Mouse (Mus musculus) embryonic facial prominence, embryonic 11.5 days (tissue): ENCODE measurements at regions not wholly inside any gene's neighbourhood (a gene's known extent, or its start where the extent isn't known, plus 50 kb on each side); places are given as distances from the start of the nearest gene placed in this dataset.

ENCODE experiments used
- ATAC-seq: fragments of 200-750 bp; cut with Nextera tagmentation; replicated peaks from 2 replicates; pipeline ENCODE4 v1.8.0; 2017; ENCODE audit warnings: low read depth; ENCODE audit not compliant: insufficient number of reproducible peaks, low FRiP score, low TSS enrichment
- DNase-seq: peaks from one replicate; pipeline ENCODE4 v3.0.0-alpha.2; 2015; ENCODE audit warnings: low spot score
- H3K27ac ChIP-seq: fragments of 300-500 bp; sonication (generic); replicated peaks from 2 replicates; pipeline ENCODE4 v1.5.1; 2014; ENCODE audit warnings: mild to moderate bottlenecking, low read depth, low read length, control low read depth
- H3K27me3 ChIP-seq: fragments of 300-500 bp; sonication (generic); 2 replicates; pipeline ENCODE4 v1.6.1; 2014; ENCODE audit warnings: mild to moderate bottlenecking, low read length, moderate library complexity, mixed read lengths; ENCODE audit not compliant: control insufficient read depth, insufficient read depth
- H3K36me3 ChIP-seq: fragments of 300-500 bp; sonication (generic); replicated peaks from 2 replicates; pipeline ENCODE4 v1.6.1; 2014; ENCODE audit warnings: low read depth, mild to moderate bottlenecking, low read length, moderate library complexity, mixed read lengths; ENCODE audit not compliant: control insufficient read depth, insufficient read depth
- H3K4me1 ChIP-seq: fragments of 300-500 bp; sonication (generic); 2 replicates; pipeline ENCODE4 v1.6.1; 2014; ENCODE audit warnings: low read length, mixed read lengths; ENCODE audit not compliant: control insufficient read depth, insufficient read depth
- H3K4me2 ChIP-seq: fragments of 300-500 bp; sonication (generic); 2 replicates; pipeline ENCODE4 v1.6.1; 2014; ENCODE audit warnings: low read depth, mild to moderate bottlenecking, control low read depth, low read length, moderate library complexity
- H3K4me3 ChIP-seq: fragments of 300-500 bp; sonication (generic); 2 replicates; pipeline ENCODE4 v1.5.1; 2014; ENCODE audit warnings: low read depth, low read length, control low read depth
- H3K9ac ChIP-seq: fragments of 300-500 bp; sonication (generic); replicated peaks from 2 replicates; pipeline ENCODE4 v1.6.1; 2014; ENCODE audit warnings: mild to moderate bottlenecking, control low read depth, low read length
- H3K9me3 ChIP-seq: fragments of 300-500 bp; sonication (generic); replicated peaks from 2 replicates; pipeline ENCODE4 v1.6.1; 2016; ENCODE audit warnings: mild to moderate bottlenecking, low read length, inconsistent platforms, mixed read lengths; ENCODE audit not compliant: control insufficient read depth
- WGBS: fragments of 180-500 bp; shearing (Covaris S2); extraction: QIAGEN DNeasy Blood & Tissue Kit; methylation state at CpG from one replicate; pipeline ENCODE4 v1.1.7; 2014; 5-methylcytosine and 5-hydroxymethylcytosine counted together

- DNase-seq (no peak), ATAC-seq (no peak)
- Histone ChIP-seq H3K36me3 (no peaks in the 10 kb centered on the region), H3K4me2 (no peak overlapping the region), H3K9ac (no peak overlapping the region), H3K4me3 (no peak overlapping the region), H3K27ac (no peak overlapping the region), H3K9me3 (no peaks in the 10 kb centered on the region), H3K4me1 (no peaks in the 10 kb centered on the region), H3K27me3 (no peaks in the 10 kb centered on the region)
- WGBS, result 97% methylated on average over 1 of the region's 1 CpGs
Observed at GRCm38 (mm10) chr3:150752787-150753186, 684.9 kb upstream of the Adgrl4 start.

GRCm38 (mm10) chr3:150759854-150760253, 677.8 kb upstream of the Adgrl4 start:
- no peak for ATAC-seq
- Histone ChIP-seq H3K4me1 (no peaks in the 10 kb centered on the region), H3K27ac (no peak overlapping the region), H3K9ac (no peak overlapping the region), H3K27me3 (no peaks in the 10 kb centered on the region), H3K4me2 (no peak overlapping the region), H3K9me3 (no peaks in the 10 kb centered on the region), H3K36me3 (no peaks in the 10 kb centered on the region), H3K4me3 (no peak overlapping the region)
- no peak for DNase-seq
- 73% methylated on average over 1 of the region's 1 CpGs for WGBS

- ATAC-seq, result no peak
- Histone ChIP-seq H3K9ac (no peak overlapping the region), H3K9me3 (no peaks in the 10 kb centered on the region), H3K27me3 (no peaks in the 10 kb centered on the region), H3K27ac (no peak overlapping the region), H3K4me3 (no peak overlapping the region), H3K36me3 (no peaks in the 10 kb centered on the region), H3K4me2 (no peak overlapping the region), H3K4me1 (no peaks in the 10 kb centered on the region)
- 80% methylated on average over 3 of the region's 3 CpGs for WGBS
- no peak for DNase-seq
Observed at GRCm38 (mm10) chr3:150784576-150784975, 653.1 kb upstream of the Adgrl4 start.

- DNase-seq (no peak), ATAC-seq (no peak)
- no peaks in the 10 kb centered on the region for H3K27me3 ChIP-seq
- no peak overlapping the region for H3K27ac ChIP-seq
- no peak overlapping the region for H3K4me2 ChIP-seq
- H3K9me3 ChIP-seq, result no peaks in the 10 kb centered on the region
- H3K9ac ChIP-seq, result no peak overlapping the region
- no peaks in the 10 kb centered on the region for H3K36me3 ChIP-seq
- H3K4me3 ChIP-seq, result no peak overlapping the region
- no peaks in the 10 kb centered on the region for H3K4me1 ChIP-seq
Observed at GRCm38 (mm10) chr3:150817807-150818206, 619.9 kb upstream of the Adgrl4 start.

GRCm38 (mm10) chr3:150819369-150819768, 618.3 kb upstream of the Adgrl4 start:
- 86% methylated on average over 4 of the region's 4 CpGs for WGBS

GRCm38 (mm10) chr3:150820039-150820438, 617.6 kb upstream of the Adgrl4 start:
- H3K4me2 ChIP-seq, result no peak overlapping the region
- H3K36me3 ChIP-seq, result no peaks in the 10 kb centered on the region
- WGBS, result 90% methylated on average over 5 of the region's 5 CpGs
- H3K9ac ChIP-seq, result no peak overlapping the region
- no peak for DNase-seq
- no peaks in the 10 kb centered on the region for H3K9me3 ChIP-seq
- no peak for ATAC-seq
- no peak overlapping the region for H3K4me3 ChIP-seq
- H3K27me3 ChIP-seq, result no peaks in the 10 kb centered on the region
- H3K27ac ChIP-seq, result no peak overlapping the region
- H3K4me1 ChIP-seq, result no peaks in the 10 kb centered on the region

More at GRCm38 (mm10) chr3:150819369-150819768, 618.3 kb upstream of the Adgrl4 start:
- Histone ChIP-seq H3K4me3 (no peak overlapping the region), H3K36me3 (no peaks in the 10 kb centered on the region), H3K9ac (no peak overlapping the region), H3K4me2 (no peak overlapping the region), H3K9me3 (no peaks in the 10 kb centered on the region), H3K27ac (no peak overlapping the region), H3K27me3 (no peaks in the 10 kb centered on the region), H3K4me1 (no peaks in the 10 kb centered on the region)
- ATAC-seq (no peak), DNase-seq (no peak)

GRCm38 (mm10) chr3:150846029-150846428, 591.7 kb upstream of the Adgrl4 start:
- Histone ChIP-seq H3K9me3 (no peaks in the 10 kb centered on the region), H3K27me3 (no peaks in the 10 kb centered on the region), H3K9ac (no peak overlapping the region), H3K27ac (no peak overlapping the region), H3K4me2 (no peak overlapping the region), H3K36me3 (no peaks in the 10 kb centered on the region), H3K4me1 (no peaks in the 10 kb centered on the region), H3K4me3 (no peak overlapping the region)
- 81% methylated on average over 2 of the region's 2 CpGs for WGBS
- ATAC-seq (no peak), DNase-seq (no peak)

GRCm38 (mm10) chr3:150852107-150852506, 585.6 kb upstream of the Adgrl4 start:
- Histone ChIP-seq H3K27ac (no peak overlapping the region), H3K4me3 (no peak overlapping the region), H3K9ac (no peak overlapping the region), H3K4me1 (no peaks in the 10 kb centered on the region), H3K4me2 (no peak overlapping the region), H3K36me3 (no peaks in the 10 kb centered on the region), H3K9me3 (no peaks in the 10 kb centered on the region), H3K27me3 (no peaks in the 10 kb centered on the region)
- no peak for DNase-seq
- no peak for ATAC-seq
- 22% methylated on average over 4 of the region's 4 CpGs for WGBS
